Mouse (Mus musculus) spleen, postnatal 36 days (tissue): ENCODE results near the gene Snai1.
A peak's percentile ranks its signal among the peaks of the same experiment; 100 is the strongest.

Experiments used
- DNase-seq, 2 experiments: peaks; one replicate each; pipeline ENCODE4 v3.0.0; 2022; ENCODE audit warnings: low spot score in 2 of 2, mixed read lengths in 1 of 2

Snai1 gene

DNA sequence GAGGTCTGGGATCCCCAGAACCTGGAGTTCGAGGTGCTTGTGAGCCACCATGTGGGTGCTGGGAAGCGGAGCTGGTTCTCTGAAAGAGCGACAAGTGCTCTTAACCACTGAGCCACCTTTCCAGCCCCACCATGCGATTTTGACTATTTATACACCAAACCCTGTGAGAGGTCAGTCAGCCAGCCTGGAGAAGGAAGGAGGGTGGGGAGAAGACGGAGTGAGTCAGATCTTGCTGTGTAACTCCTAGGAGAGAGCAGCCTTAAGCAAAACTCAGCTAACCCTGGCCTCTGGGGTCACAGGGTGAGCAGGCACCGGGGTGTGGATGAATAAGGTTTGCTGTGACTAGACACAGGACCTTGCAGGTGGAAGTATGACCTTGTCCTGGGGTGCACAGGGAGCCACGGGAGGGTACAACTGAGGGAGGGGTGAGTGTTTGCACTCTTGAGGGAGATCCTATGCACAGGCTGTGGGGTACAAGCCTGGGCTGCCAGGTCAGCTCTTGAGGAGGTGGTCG, 12.4 kb downstream of the Snai1 start:
- DNase-seq: no peak

DNA sequence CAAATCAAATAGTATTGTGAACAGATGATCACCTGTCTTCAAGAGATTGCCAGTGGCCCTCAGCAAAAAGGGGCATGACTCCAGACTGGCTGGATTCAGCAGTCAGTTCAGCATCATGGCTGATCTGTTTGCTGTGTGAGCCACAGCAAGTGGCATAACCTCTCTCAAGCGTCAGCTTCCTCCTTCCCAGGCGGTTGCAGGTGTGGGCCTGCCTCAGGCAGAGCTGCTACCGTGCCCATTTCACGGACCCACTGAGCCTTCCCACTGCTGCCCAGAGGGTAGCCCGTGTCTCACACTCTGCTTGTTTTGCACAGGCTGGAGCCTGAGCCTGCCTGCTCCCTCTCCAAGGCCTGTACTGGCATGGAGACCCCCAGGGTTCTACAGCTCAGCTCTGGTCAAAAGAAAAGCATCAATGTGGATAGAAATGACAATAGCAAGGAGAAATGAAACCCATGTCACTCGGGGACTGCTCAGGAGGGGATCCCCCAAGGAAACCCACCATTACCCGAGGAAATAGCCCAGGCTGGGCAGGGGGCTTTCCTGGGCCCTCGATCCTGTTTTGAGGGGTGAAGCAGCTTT, 13.4 kb downstream of the Snai1 start:
- DNase-seq: peak; percentile 49 to 50

DNA sequence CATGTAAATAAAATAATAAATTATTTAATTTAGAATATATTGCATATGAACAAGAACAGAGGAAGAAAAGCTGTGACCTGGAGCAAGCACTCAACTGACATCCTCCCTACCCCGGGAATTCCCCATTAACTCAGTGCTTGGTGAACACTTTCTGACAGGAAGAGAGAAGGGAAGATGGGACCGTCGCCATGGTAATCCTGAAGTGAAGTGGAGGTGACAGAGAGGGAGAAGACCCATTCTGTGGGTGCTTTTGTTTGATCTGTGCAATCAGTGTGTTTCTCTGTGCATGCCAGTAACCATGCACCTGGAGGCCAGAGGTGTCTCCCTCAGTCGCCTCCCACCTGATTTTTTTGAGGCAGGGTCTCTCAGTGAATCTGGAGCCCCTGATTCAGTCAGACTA, 14.3 kb downstream of the Snai1 start:
- no peak for DNase-seq

DNA sequence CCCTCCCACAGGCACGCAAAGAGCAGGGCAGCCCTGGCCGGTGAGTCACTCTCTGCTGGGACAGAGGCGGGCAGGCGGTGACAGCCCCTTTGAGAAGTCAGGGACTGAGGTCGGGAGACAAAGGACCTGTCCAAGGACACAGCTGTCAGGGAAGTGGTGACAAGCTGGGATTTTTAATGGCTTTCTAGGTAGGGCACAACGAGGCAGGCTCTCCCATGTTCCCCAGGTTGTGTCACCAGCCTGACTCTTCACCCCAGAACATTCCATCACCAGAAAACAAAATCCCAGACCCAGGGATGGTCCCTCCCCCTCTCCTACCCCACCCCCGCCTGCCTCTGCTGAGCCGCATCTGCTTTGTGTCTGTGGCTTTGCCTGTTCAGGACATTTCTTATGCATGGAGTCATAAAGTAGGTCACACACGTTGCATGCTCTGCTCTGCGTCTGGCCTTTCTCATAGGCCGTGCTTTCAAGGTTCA, 15.0 kb downstream of the Snai1 start:
- DNase-seq: no peak

DNA sequence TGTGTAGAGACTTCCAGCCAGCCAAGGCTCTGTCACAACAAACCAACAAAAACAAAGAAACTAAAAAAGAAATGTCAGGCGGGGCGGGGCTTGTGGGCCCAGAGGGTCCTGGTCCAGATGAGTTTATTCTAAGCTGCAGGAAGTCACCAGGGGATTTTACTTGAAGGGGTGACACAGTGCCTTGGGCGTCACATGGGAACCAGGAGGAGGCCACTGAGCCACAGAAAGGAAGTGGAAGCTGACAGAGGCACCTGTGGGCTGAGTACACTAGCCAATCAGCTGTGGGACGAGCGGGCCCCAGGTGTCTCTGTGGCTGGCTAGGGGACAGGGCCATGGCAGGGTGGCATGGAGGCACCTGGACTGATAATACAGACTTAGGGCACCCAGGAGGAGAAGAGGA, 17.8 kb downstream of the Snai1 start:
- peak; percentile 34 to 40 for DNase-seq

DNA sequence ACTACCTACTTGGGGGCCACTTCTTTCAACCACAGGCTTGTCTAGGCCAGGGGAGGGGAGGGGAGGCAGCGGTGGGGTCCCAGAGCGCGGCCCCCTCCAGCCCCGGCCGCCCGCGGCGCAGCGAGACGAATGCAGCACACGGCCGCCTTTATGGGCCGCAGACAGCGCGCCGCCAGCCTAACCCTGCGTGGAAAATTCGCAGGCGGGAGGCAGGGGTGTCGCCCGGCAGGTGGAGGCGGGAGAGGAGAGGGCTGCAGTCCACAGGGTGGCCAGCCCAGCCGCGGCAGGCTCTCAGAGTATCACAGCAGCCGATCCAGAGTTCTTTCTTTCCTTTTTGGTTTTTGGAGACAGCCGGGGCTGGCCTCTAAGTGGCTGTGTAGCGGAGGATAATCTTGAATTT, 21.4 kb downstream of the Snai1 start:
- DNase-seq: no peak

DNA sequence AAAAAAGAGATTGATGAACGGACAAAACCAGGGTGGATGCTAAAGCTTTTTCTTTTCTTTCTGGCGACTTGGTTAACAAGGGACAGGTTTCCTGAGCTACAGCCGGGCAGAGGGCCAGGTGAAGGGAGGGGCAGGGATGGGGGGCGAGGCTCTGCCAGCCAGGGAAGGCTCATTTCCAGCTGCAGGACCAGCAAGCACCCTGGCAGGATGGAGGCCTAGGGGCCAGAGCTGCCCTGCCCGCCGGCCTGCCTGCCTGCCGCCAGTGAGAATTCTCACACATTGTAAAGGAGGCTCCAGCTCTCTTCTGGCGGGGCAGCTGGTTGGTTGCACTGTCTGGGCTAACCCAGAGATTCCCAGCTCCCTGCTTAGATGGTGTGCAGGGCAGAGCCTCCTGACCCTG, 24.1 kb downstream of the Snai1 start:
- DNase-seq: no peak

DNA sequence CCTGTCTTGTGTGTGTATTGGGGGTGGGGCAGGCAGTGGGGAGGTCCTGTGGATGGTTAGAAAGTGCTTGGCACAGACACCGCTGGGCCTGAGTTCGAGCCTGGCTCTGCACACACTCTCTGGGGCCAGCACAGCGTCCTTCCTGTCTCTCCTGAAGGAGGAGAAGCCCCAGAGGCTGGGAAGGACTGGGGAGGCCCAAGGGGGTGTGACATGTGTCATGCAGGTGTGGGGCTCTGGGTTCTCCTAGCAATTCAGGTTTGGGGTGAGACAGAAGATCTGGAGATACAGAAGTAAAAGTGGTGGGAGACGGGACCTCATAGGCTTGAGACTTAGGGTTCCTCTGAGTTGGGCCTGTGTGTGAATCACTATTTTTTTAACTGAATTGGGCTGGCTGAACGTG, 25.0 kb downstream of the Snai1 start:
- DNase-seq: no peak

DNA sequence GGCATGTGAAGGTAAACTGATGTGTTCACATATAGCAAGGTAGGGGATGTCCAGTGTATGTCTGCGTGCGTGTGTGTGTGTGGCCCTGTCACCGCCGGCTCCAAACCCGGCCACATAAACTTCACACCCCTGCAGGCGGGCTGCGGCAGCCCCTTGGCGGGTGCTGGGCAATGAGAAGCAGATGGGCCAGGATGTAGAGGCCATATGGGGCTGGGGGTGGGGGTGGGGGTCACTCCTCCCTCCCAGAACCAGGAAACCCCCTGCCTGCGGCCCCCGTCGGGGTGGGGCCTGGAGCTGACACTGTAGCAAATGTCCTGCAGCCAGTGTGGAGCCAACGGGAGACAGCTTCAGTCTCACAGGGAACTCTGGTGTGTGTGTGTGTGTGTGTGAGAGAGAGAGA, 25.7 kb downstream of the Snai1 start:
- no peak for DNase-seq

DNA sequence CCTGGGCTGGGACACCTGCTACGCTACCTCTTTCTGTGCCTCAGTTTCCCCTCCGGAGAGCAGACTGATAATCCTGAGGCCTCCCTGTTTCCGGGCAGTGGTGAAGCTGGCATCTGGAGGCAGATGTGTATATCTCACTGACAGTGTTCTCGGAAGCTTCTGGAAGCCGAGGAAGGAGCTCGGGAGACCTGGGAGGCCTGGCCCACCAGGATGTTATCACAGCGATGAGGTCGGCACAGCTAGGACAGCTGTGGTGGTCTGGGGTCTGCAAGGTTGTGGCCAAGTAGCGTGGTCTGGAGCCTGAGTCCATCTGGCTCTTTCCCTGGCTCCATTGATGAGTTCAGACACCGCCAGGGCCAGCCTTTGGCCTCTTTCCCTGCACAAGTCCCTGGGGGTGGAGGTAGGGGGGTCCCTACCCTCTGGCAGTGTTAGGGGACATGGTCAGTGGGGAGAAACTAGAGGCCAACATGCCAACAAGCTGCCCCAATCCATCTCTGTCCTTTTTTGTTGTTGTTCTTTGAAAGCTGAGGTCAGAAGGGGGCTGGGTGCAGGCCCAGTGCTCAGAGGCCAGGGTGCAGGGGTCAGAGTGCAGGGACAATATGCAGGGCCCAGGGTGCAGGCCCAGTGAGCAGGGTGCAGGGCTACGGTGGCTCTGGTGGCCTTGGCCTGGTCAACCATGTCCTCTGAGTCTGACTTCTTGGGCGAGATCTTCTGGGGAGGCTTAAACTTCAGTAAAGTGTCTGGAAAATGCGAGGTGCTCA, 26.7 kb downstream of the Snai1 start:
- no peak for DNase-seq

DNA sequence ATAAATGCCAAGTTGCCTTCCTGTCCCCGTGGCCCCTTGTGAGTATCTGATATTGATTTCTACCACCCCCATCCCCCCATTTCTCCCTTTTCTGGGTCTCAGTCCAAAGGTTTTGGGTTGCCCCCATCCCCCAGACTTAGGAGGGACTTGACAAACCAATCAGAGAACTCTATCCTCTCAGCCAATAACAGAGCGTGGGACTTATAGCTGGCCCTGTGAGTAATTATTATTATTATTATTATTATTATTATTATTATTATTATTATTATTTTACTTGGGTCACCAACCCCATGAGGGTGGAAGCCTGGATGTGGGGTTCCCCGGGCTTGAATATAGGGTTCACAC, 27.3 kb downstream of the Snai1 start:
- DNase-seq: no peak

DNA sequence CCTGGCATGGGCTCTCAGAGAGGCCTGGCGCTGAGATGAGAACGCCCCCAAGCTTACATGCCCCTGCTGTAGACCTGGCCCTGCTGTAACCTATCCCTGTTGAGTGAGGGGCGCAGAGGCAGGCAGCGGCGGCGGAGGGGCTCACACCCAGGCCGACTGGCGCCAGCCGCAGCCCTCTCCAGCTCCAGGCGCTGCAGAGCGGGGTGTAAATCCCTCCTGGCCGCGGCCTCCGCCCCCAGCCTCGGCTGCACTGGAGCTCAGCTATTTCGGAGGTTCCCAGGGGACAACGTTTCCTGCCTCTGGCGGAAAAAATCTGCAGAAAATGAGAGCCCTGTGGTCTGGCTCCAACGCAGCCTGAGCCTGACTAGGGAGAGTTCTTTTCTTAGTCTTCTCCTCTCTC, 27.7 kb downstream of the Snai1 start:
- peak; percentile 54 to 58 for DNase-seq

DNA sequence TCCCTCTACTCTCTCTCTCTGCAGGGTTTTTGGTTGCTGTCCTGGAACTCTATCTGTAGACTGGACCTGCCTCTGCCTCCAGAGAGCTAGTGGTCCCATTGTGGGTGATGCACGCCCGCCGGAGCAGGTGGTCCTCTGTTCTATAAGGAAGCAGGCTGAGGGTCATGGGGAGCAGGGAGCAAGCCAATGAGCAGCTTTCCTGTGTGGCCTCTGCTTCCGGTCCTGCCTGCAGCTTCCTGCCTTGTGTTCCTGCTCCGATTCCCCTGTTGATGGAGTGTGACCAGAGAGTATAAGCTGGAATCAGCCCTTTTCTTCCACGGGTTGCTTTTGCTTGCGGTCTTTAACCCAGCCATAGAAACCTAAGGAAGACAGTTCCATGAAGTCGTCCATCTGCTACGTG, 30.1 kb downstream of the Snai1 start:
- DNase-seq: no peak

DNA sequence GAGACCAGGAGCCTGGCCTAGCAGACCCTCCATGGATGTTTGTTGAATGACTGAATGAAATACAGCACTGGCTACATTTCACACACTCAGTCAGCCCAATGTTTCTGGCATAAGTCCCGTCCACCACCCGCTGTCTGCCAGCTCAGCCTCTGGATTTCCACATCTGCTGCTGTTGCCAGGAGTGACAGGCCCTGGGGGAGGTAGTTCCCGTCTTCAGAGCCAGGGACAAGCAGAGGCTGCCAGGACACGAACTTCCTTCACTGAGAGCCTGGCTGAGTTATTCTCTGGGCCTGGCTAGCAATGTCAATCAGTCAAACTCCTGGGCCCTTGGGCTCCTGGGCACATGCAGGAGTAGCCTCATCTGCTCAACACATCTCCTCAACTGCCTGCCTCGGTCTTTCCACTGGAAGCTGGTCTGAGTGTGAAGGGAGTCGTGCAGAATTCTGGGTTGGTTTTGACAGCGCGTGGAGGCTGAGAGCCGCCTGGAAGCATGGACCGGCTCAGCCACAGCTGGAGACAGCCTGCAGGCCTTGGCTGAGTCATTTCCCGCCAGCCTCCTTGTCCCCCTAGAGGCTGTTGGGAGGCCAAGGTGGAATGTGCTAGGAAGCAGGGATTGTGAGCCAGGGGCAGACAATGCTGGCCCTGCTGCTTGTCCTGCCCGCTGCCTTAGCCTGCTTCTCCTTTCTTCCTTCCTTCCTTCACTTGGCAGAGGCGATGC, 32.1 kb downstream of the Snai1 start:
- DNase-seq: peak in 1 of 2 experiments; percentile 33

DNA sequence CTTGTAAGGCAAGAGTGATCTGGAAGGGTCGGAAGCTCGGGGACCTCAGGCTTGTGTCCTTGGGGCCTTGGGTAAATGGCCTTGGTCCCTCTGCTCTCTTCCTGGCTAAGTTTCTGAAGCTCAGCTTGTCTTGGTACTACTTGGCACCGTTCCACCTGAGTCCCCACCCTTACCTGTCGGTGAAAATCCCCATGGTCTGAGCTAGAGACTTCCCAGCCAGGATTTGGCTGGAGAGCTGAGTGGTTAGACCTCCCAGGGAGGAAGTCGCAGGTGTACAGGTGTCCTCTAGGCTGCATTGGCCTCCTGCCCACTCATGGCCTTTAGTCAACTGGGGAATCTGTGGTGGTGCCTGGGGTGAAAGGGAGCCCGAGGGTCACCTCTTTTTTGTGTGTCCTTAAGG, 32.8 kb downstream of the Snai1 start:
- no peak for DNase-seq

DNA sequence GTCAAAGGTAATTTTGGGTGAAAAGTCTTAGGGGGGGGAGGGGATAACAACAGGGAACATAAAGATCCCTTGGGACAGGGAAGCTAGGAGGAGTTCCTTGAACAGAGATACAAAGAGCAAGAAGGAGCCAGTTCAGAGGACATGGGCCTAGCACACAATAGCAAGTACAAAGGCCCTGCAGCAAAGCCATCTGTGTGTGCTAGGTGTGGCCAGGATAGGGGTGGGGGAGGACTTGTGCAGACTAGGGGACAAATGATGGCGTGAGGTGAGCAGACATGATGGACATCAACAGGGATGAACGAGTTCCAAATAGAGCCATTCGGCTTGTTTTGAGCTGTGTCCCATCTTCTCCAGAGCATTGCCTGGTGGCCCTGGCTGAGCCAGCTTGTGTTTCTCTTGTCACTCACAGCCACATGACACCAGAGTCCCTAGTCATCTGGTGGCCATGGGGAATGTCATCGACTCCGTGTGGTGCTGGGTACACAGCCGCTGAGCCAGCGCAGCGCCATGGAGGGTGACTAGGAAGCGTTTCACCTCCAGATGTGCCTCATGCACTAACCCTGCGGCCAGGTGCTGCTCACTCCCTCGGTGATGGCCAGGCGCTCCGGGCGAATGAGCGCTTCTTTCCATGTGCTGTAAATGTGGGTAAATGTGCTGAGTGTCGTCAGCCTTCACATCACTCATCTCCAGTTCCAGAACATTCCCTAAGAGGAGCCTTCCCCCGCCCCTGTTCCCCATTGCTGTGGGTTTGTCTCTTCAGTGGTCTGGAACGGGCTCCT, 33.6 kb downstream of the Snai1 start:
- no peak for DNase-seq

DNA sequence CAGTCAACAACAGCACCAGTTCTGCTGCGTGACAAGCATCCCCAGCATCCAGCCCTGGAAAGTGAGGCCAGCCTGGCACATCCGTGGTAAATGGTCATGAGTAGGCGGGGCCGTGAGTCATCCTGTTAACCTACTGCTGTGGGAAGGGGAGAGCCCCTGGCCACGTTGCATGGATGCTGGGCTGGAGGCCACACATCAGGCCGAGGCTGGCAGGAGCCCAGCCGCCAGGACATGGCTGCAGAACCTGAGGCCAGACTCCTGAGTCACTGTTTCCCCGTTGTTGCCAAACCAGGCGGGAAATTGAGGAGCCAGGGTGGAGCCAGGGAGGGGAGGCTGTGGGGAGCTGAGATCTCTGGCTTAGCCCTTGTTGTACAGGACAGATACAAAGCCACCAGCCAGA, 36.8 kb downstream of the Snai1 start:
- no peak for DNase-seq

DNA sequence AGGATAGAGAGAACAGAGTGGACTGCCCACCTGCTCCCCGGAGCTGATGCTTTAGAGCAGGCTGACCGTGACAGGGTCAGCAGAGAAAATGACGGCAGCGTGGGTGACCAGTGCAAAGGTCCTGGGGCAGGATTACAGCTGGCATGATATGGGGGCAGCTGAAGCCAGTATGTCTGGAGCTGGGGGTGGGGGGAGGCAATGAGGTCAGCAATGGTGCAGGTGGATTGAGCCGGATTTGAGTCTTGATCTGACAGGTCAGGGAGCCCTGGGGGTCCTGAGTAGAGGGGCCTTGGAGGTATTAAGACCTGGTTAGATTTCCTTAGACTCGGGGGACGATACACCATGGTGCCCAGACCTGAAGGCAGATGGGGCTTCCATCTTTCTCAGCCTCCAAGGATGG, 37.6 kb downstream of the Snai1 start:
- DNase-seq: no peak

DNA sequence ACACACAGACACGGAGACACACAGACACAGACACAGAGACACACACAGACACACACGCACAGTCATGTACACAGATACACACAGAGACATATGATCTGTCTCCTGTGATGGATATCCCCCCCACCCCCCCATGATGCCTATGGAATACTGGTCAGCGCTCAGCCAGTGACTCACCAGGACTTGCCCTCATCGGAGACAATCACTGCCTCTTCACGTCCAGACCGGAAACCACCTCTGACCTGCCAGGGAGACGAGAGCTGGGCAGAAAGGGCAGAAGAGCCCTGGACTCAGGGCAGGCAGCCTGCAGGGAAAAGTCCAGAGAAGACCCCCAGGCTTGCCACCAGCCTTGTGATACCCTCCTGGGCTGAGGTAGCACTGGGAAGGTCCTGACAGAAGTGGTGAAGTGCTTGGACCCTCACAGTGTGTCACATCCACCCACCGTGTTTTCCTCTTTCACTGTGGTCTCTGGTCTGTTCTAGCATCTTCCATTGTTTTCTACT, 38.2 kb downstream of the Snai1 start:
- no peak for DNase-seq

DNA sequence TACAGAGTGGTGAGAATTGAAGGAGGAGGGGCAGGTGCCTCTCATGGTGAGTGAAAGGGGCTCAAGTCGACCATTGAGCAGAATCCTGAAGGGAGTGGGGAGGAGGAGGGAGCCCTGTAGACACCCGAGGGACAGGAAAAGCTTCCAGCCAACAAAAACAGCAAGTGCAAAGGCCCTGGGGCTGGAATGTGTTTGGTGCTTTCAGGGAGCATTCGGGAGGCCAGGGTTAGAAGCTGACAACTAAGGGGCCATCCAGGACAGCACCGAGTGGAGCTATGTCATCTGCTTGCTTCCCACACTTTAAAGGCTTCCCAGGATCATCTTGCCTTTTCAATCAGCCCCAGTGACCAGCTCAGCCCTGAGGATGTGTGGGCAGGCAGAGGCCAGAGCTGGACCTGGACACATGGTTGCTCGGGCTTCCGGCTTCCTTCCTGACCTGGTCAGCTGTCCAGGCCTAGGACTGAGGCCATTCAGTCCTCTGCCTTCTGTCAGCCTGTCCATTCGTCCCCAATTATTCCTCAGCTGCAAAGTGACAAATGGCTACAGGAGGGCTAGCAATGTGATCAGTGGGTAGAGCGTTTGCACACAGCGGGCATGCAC, 39.3 kb downstream of the Snai1 start:
- no peak for DNase-seq

DNA sequence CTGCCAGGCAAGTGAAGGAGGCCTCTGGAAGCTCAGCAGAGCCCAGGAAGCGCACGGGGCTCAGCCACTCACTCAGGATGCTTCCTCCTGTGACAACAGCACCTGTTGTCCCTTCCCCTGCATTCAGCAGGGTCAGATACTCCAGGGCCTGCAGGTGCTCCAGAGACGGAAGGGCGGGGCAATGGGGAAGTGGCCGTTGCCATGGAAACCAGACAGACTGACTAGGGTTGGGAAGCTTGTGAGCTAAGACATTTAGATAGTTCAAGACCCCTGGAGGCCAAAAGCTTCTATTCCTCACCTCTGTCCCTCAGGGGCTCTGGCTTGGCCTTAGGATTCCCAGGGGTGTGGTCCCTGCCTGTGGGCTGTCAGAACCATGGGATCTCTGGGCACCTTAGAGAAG, 40.5 kb downstream of the Snai1 start:
- peak; percentile 63 to 70 for DNase-seq
